Mouse (Mus musculus) heart, adult 2 months (tissue): Measurements from ENCODE around the gene Rabgef1.

Experiments used
- CTCF ChIP-seq: fragments of 200-600 bp; IDR thresholded peaks from 2 replicates; pipeline ENCODE4 v1.8.1; 2022; ENCODE audit warnings: antibody characterized with exemption, mild to moderate bottlenecking, moderate library complexity
- EP300 ChIP-seq: fragments of 200-500 bp; IDR thresholded peaks from 2 replicates; pipeline ENCODE4 v1.6.1; 2011; ENCODE audit warnings: low read depth, low read length, control low read depth; ENCODE audit not compliant: insufficient read depth
- POLR2A ChIP-seq: fragments of 200-500 bp; IDR thresholded peaks from 2 replicates; pipeline ENCODE4 v1.6.1; 2011; ENCODE audit warnings: mild to moderate bottlenecking, low read depth, low read length, control low read depth; ENCODE audit not compliant: insufficient read depth

GRCm38 (mm10) chr5:130136597-130136996 is 35.0 kb upstream of the Rabgef1 start:
- TF ChIP-seq POLR2A (no peak), CTCF (no peak), EP300 (no peak)
